Mouse (Mus musculus) midbrain, embryonic 14.5 days (tissue): ENCODE measurements around the gene Dot1l. TPM values are rescaled to one million over a fixed set of nuclear protein-coding genes. Genes with fewer than 3 reads are reported as not detected.
"Not testable (repeated sequence)": the region's sequence is repeated elsewhere in the genome, so short reads cannot be mapped to it uniquely, and the experiment has no call there.

ENCODE experiments used
- ATAC-seq: fragments of 200-750 bp; cut with Nextera tagmentation; 2 replicates; pipeline ENCODE4 v1.8.0; 2017; ENCODE audit warnings: moderate number of reproducible peaks, moderate library complexity; ENCODE audit not compliant: low FRiP score, low TSS enrichment
- DNase-seq: peaks from one replicate; pipeline ENCODE4 v3.0.0-alpha.2; 2015
- H3K27ac ChIP-seq: fragments of 300-500 bp; sonication (generic); replicated peaks from 2 replicates; pipeline ENCODE4 v1.5.1; 2014; ENCODE audit warnings: mild to moderate bottlenecking, low read depth, low read length, moderate library complexity
- H3K27me3 ChIP-seq: fragments of 300-500 bp; sonication (generic); 2 replicates; pipeline ENCODE4 v1.6.1; 2014; ENCODE audit warnings: low read length, control low read depth, mixed read lengths; ENCODE audit not compliant: control insufficient read depth, insufficient read depth
- H3K36me3 ChIP-seq: fragments of 300-500 bp; sonication (generic); 2 replicates; pipeline ENCODE4 v1.6.1; 2014; ENCODE audit warnings: low read length, control low read depth; ENCODE audit not compliant: control insufficient read depth, insufficient read depth
- H3K4me1 ChIP-seq: fragments of 300-500 bp; sonication (generic); 2 replicates; pipeline ENCODE4 v1.6.1; 2014; ENCODE audit warnings: mild to moderate bottlenecking, antibody characterized with exemption, low read length, control low read depth; ENCODE audit not compliant: control insufficient read depth, insufficient read depth
- H3K4me2 ChIP-seq: fragments of 300-500 bp; sonication (generic); 2 replicates; pipeline ENCODE4 v1.6.1; 2014; ENCODE audit warnings: mild to moderate bottlenecking, low read length, moderate library complexity
- H3K4me3 ChIP-seq: fragments of 300-500 bp; sonication (generic); replicated peaks from 2 replicates; pipeline ENCODE4 v1.5.1; 2014; ENCODE audit warnings: low read depth, low read length
- H3K9ac ChIP-seq: fragments of 300-500 bp; sonication (generic); replicated peaks from 2 replicates; pipeline ENCODE4 v1.6.1; 2014; ENCODE audit warnings: mild to moderate bottlenecking, low read length, moderate library complexity
- H3K9me3 ChIP-seq: fragments of 300-500 bp; sonication (generic); 2 replicates; pipeline ENCODE4 v1.6.1; 2016; ENCODE audit warnings: low read length, control low read depth, mixed read lengths; ENCODE audit not compliant: control insufficient read depth
- WGBS: fragments of 180-500 bp; shearing (Covaris S2); extraction: QIAGEN DNeasy Blood & Tissue Kit; methylation state at CpG from one replicate; pipeline ENCODE4 v1.1.7; 2014; 5-methylcytosine and 5-hydroxymethylcytosine counted together
- polyA plus RNA-seq: library from polyadenylated mRNA; unstranded; fragments of >200 nt; fragmentation: Nextera tagmentation; extraction: Ambion mirVana; gene quantifications from 2 replicates; pipeline ENCODE4 v1.2.1, GENCODE M21; 2014

The Dot1l gene
- polyA plus RNA-seq, 1 experiment from 2014 or later: 27.9 TPM

- Histone ChIP-seq H3K9me3 (no peaks in the 10 kb centered on the region), H3K27me3 (peaks cover 17% of the 10 kb centered on the region), H3K27ac (peak overlapping the region; percentile 89), H3K9ac (peak overlapping the region; percentile 72), H3K4me3 (peak overlapping the region; percentile 48), H3K4me2 (peak overlapping the region; percentile 95), H3K4me1 (peaks cover 27% of the 10 kb centered on the region), H3K36me3 (peaks cover 35% of the 10 kb centered on the region)
- ATAC-seq: peak; percentile 84
- 1% methylated on average over 58 of the region's 58 CpGs for WGBS
- DNase-seq: peak; percentile 92
Observed at GRCm38 (mm10) chr10:80807057-80807627, 52.1 kb downstream of the Dot1l start.

- DNase-seq: no peak
- no peaks in the 10 kb centered on the region for H3K9me3 ChIP-seq
- 14% methylated on average over 40 of the region's 40 CpGs for WGBS
- peaks cover 23% of the 10 kb centered on the region for H3K36me3 ChIP-seq
- peaks cover 27% of the 10 kb centered on the region for H3K4me1 ChIP-seq
- peak overlapping the region; percentile 48 for H3K4me3 ChIP-seq
- no peak overlapping the region for H3K9ac ChIP-seq
- H3K4me2 ChIP-seq: peak overlapping the region; percentile 95
- no peak for ATAC-seq
- H3K27ac ChIP-seq: no peak overlapping the region
- H3K27me3 ChIP-seq: peaks cover 17% of the 10 kb centered on the region
Observed at GRCm38 (mm10) chr10:80808099-80808984, 53.3 kb downstream of the Dot1l start.

GRCm38 (mm10) chr10:80808985-80809632 is 54.1 kb downstream of the Dot1l start:
- H3K4me3 ChIP-seq: peak overlapping the region; percentile 7
- no peak overlapping the region for H3K27ac ChIP-seq
- no peak overlapping the region for H3K9ac ChIP-seq
- peaks cover 17% of the 10 kb centered on the region for H3K27me3 ChIP-seq
- peaks cover 27% of the 10 kb centered on the region for H3K4me1 ChIP-seq
- peak overlapping the region; percentile 34 for H3K4me2 ChIP-seq
- DNase-seq (no peak), ATAC-seq (no peak)
- H3K9me3 ChIP-seq: no peaks in the 10 kb centered on the region
- 5% methylated on average over 18 of the region's 18 CpGs for WGBS
- H3K36me3 ChIP-seq: peaks cover 15% of the 10 kb centered on the region

DNA sequence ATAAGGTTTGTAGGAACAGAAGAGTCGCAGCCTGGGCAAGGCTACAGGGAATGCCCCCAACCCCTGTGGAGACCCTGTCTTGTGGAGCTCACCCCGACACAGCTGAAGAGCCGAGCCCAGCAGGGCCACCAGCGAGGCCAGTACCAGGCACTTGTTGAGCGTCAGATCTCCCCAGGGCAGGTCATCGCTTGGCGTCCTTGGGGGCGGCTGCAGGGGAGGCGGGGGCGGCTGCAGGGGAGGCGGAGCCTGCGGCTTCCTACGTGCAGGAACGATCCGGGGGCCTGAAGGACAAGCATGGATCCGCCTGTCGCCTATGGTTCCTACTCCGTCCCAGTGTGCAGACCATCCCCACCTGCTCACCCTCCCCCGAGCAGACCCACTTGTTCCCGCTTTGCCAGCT is 55.1 kb downstream of the Dot1l start:
- ATAC-seq (no peak), DNase-seq (no peak)
- peaks cover 17% of the 10 kb centered on the region for H3K27me3 ChIP-seq
- peaks cover 27% of the 10 kb centered on the region for H3K4me1 ChIP-seq
- H3K4me3 ChIP-seq: no peak overlapping the region
- H3K9ac ChIP-seq: no peak overlapping the region
- no peak overlapping the region for H3K27ac ChIP-seq
- WGBS: 5% methylated on average over 19 of the region's 20 CpGs
- no peak overlapping the region for H3K4me2 ChIP-seq
- H3K9me3 ChIP-seq: no peaks in the 10 kb centered on the region
- H3K36me3 ChIP-seq: peaks cover 5% of the 10 kb centered on the region

DNA sequence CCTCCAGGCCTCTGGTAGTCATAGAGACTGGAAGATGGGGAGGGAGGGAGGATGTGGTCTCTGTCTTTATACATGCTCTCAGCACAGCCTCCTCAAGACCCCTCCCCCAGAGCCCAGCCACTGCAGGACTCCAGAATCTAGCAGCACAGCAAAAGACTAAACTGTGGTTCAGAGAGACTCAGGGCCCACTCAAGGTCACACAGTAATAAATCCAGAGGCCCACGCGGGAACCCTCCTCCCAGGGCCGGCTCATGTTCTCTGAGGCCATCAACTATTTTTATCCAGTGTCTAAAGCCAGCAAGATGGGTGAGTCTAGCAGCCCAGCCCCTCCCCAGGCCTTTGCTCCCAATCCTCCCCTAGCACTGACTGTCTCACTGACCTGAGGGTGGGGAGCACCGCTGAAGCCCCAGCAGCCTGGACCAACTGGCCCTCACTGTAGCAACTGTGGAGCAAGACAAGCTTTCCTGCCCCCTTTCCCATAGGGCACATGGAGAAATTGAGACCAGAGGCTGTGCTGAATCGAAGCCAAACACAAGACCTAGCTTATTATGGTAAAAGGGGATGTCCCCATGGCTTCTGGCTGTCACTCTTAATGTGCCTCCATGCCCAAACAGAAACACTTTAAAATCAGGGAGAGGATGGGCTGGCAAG is 57.5 kb downstream of the Dot1l start:
- Histone ChIP-seq H3K4me1 (peaks cover 17% of the 10 kb centered on the region), H3K27ac (no peak overlapping the region), H3K4me2 (no peak overlapping the region), H3K27me3 (peaks cover 17% of the 10 kb centered on the region), H3K4me3 (no peak overlapping the region), H3K9me3 (no peaks in the 10 kb centered on the region), H3K36me3 (no peaks in the 10 kb centered on the region), H3K9ac (no peak overlapping the region)
- DNase-seq (no peak), ATAC-seq (no peak)
- WGBS: 66% methylated on average over 5 of the region's 5 CpGs

DNA sequence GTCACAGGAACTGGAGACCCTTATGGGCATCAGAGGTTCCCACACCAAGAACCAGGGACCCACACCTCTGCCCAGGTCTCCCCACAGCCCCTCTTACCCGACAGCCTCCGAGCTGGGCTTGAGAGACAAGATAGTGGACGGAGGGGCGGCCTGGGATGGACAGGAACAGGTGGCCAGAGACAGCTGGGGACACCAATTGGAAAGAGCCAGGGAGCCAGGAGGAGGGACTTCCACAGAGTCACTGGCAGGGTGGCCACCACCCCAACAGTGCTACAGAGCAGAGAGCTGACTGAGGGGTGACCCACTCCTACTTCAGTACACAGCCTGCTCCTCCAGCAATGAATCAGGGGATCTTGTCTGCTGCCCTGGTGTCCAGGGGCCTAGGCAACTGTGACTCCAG is 58.4 kb downstream of the Dot1l start, which contains the start of gene Jsrp1:
Gene Jsrp1, minus strand, starts transcription at position 133 of the 400 bp plus-strand sequence.
- H3K9ac ChIP-seq: no peak within 1 kb of the TSS
- no peak for ATAC-seq
- 67% methylated on average over 4 of the region's 4 CpGs for WGBS

GRCm38 (mm10) chr10:80814800-80815199 is 59.8 kb downstream of the Dot1l start:
- no peak overlapping the region for H3K9ac ChIP-seq
- H3K27ac ChIP-seq: no peak overlapping the region
- H3K4me3 ChIP-seq: no peak overlapping the region
- DNase-seq (no peak), ATAC-seq (no peak)
- peaks cover 9% of the 10 kb centered on the region for H3K27me3 ChIP-seq
- no peak overlapping the region for H3K4me2 ChIP-seq
- no peaks in the 10 kb centered on the region for H3K9me3 ChIP-seq
- 70% methylated on average over 7 of the region's 7 CpGs for WGBS
- no peaks in the 10 kb centered on the region for H3K4me1 ChIP-seq
- H3K36me3 ChIP-seq: no peaks in the 10 kb centered on the region

More for the DNA sequence above, 58.4 kb downstream of the Dot1l start, which contains the start of gene Jsrp1:
- Histone ChIP-seq H3K36me3 (no peaks in the 10 kb centered on the region), H3K4me2 (no peak within 1 kb of the TSS), H3K4me1 (peaks cover 9% of the 10 kb centered on the region), H3K27ac (no peak within 1 kb of the TSS), H3K27me3 (peaks cover 17% of the 10 kb centered on the region), H3K4me3 (no peak within 1 kb of the TSS), H3K9me3 (no peaks in the 10 kb centered on the region)
- DNase-seq: no peak

- H3K4me3 ChIP-seq, H3K9ac ChIP-seq, H3K4me1 ChIP-seq, H3K27me3 ChIP-seq, ATAC-seq, H3K4me2 ChIP-seq, DNase-seq, H3K36me3 ChIP-seq, H3K9me3 ChIP-seq, H3K27ac ChIP-seq: not testable (repeated sequence)
- 76% methylated on average over 3 of the region's 3 CpGs for WGBS
Observed at GRCm38 (mm10) chr10:80816303-80816702, 61.3 kb downstream of the Dot1l start.
